Mouse (Mus musculus): ENCODE data around the gene Syt14.

Syt14 gene

GRCm38 (mm10) chr1:192864440-192864839, 171.1 kb downstream of the Syt14 start:
- DNase-seq (ENCODE audit: low read depth) = no peak

DNA sequence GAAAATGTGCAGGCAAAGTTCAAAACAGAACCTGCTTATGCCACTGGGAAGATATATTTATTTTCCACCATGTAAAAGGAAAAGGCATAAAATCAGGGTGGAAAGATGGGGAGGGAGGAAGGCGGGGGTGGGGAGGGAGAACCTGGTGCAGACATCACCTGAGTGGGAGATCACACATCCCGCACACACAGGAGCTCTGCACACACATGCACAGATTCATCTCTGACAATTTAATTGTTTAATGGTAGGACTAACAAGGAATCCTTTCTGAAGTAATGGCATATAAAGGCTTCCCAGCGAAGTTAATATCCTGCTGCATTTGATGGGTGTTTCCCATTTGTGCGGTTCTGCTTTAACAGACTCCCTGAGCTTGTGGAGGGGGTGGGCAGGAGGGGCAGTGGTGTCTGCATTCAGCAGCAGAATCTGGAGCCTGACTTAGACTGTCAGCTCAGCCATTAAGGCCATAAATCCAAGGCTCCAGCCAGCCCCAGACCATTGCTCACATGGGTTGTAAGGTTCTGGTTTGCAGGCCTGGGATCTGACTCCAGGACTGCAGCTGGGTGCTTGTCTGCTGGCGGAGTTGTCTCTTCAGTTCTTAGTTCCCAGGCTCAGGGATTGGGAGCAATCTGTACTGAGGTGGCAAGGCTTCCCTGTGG, 174.1 kb downstream of the Syt14 start:
- no peak for DNase-seq (ENCODE audit: low read depth)

GRCm38 (mm10) chr1:192860273-192860672, 175.3 kb downstream of the Syt14 start:
- DNase-seq (ENCODE audit: low read depth) = no peak

DNA sequence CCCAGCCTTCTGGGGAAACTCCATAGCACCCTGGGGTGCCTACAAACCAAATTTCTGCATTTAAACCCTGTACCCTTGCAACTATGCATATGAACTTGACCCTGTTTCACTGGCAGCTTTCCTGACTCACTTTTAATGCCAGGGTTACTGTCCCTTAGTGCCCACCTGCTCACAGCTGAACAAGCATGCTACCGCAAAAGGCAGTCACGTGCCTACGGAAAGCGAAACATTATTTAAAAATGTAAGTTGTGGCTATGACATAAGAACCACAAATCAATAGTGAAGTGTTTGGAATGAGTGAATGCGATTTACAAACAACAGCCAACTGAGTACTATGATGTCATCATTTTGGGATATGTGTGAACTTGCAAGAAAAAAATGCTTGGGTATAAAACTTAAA, 178.0 kb downstream of the Syt14 start:
- DNase-seq (ENCODE audit: low read depth) = no peak

GRCm38 (mm10) chr1:192856931-192857330, 178.6 kb downstream of the Syt14 start:
- no peak for DNase-seq (ENCODE audit: low read depth)

GRCm38 (mm10) chr1:192856411-192856810, 179.2 kb downstream of the Syt14 start:
- no peak for DNase-seq (ENCODE audit: low read depth)

DNA sequence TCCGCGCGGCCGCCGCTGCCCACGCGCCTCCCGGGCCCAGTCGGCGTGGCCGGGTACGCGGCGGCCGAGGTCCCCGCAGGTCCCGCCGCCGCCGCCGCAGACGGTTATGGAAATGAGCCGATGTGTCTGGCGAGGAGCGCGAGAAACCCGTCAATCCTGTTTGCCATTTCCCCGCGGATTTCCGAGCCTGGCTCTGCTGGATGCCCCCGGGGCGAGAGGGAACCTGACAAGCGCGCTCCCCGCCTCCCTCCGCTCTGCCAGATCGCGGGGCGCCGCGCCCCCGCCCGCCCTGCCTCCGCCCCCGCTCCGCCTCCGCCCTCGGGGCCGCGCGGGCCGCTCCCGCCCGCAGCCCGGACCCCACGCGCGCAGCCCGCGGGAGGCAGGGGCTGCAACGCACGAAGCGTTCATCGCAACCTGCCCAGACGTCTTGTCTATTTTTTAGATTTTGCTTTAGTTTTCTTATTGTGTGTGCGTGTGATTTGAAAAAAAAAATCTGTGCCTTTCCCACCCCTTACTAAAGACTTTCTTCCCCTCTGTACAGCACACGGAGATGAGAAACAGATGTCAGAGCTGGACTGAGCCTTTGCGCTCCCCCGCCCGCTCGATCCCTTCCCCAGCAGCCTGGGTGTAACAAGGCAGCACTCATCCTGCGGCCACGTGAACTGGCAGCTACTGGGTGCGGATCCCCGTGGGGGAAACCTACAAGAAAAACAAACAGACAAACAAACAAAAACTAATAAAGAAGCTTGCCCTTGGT, 179.9 kb downstream of the Syt14 start, which contains the start of gene Sertad4:
Sertad4 (minus strand) TSS at position 283 of the 757 bp plus-strand sequence.
- peak; percentile 78 for DNase-seq (ENCODE audit: low read depth)

DNA sequence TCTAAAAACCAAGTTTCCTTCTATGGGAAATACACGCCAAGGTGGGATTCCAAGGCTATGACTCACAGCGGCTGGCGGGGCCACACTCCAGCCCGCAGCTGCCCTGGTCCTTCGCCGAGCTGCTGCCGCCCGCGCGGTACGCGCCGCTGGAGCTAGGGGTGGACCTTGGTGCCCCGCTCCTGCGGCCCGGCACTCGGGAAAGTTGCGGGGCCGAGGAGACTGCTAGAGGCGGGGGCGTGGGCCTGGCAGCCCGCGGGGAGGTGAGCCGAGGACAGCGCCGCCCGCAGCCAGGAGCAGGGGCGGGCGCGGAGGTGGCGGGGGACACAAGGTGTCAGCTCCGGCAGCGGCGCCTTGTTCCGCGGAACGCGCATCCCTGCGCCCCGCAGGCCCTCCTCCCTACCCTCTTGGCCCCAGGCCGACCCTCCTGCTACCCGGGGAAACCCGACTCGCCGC, 180.7 kb downstream of the Syt14 start:
- no peak for DNase-seq (ENCODE audit: low read depth)

DNA sequence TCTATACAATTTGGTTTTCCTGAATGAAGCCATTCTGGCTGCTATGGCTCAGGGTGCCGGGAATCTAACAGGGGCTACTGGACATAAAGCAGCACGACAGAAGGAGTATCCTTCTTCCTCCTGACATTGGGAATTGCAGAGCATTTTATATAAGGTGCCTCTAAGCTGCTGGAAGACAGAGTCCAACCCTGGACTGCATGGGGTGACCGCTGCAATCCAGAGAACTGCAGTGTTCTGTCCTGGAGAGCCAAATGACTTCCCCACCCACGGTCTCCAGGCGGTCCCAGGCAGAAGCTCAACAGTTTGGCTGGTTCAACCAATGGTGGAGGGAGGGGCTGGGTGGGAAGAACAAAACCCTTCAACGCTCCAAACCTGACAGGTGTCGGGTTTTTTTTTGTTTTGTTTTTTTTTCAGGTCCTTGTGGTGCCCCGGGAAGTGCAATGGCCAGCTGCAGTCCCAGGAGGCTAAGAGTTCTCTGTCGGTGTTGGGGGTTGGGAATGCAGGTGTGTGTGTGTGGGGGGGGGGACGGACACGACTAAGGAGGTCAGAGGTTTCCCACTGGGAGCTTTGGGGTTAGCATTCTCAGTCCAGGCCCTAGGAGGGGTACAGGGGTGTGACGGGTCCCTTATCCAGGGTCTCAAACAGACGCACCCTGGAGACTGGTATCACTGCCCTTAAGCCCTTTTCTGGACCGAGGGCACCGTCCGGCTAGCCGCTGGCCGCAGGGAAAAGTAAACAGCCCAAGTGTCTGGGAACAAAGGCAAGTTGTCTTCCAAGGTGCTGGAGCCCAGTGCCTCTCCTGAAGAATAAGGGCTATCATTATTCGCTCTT, 181.4 kb downstream of the Syt14 start:
- DNase-seq (ENCODE audit: low read depth) = no peak

- DNase-seq (ENCODE audit: low read depth) = no peak
Observed at GRCm38 (mm10) chr1:192853429-192853828, 182.1 kb downstream of the Syt14 start.

GRCm38 (mm10) chr1:192852047-192852446, 183.5 kb downstream of the Syt14 start:
- DNase-seq (ENCODE audit: low read depth) = no peak

- peak; percentile 97 for DNase-seq (ENCODE audit: low read depth)
Observed at GRCm38 (mm10) chr1:192851640-192852039, 183.9 kb downstream of the Syt14 start.

DNA sequence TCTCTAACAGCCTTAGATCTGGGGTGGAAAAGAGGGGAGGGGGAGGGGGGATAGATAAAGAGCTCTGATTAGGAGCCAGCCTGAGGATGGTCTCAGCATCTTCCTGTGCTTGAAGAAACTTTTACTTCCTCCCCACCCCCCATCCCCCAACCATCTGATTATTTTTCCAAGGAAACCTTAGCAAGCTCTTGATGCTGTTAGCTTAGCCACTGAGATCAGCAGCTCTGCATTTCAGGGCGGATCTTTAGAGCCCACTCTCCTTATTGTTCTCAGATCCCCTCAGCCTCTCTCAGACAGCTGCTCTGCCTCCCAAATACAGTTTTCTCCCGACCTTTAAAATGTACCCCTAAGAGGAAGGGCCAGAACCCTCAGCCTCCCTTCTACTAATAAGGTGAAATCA, 184.4 kb downstream of the Syt14 start:
- DNase-seq (ENCODE audit: low read depth) = no peak

DNA sequence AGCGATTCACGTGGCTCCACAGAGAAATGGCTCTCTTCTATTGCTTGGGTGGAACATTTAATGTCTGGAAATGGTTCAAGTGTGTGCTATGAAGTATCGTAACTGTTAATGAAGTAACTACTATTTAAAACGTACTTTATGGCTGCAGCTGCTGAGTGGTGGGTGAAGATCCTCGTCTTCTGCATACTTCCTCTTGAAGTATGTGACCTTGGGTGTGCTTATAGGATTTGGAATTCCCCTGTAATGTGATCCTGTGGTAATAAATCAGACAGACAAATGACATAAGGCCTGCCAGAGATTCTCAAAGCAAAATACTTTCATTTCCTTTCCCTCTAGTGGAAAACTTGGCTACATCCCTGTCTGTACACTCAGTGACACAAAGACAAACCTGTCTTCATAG, 186.0 kb downstream of the Syt14 start:
- no peak for DNase-seq (ENCODE audit: low read depth)

DNA sequence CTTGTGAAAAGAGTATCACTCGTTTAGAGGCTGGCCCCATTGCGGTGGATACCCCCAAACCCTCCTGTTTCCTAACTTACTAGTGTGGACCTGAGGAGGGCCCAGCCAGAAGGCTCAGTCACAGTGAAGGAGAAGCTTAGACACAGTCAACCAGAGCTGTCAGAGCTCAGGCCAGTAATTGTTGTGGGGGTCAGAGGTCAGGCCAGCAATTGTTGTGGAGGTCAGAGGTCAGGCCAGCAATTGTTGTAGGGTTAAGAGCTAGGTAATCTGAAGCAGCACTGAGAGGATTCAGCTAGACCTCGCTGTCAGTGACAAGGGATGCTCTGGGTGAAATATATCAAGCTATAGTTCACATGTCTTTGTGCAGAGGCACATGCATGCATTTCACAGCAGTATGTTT, 188.3 kb downstream of the Syt14 start:
- DNase-seq (ENCODE audit: low read depth) = no peak

All from fibroblast of lung, adult 2 months (primary cell).